Mouse (Mus musculus) limb, embryonic 12.5 days (tissue): Measurements from ENCODE around the gene Exoc3l. TPM values are rescaled to one million over a fixed set of nuclear protein-coding genes. Genes with fewer than 3 reads are reported as not detected.

Source experiments
- ATAC-seq: fragments of 200-750 bp; cut with Nextera tagmentation; 2 replicates; pipeline ENCODE4 v1.8.0; 2017; ENCODE audit warnings: low read depth, moderate TSS enrichment; ENCODE audit not compliant: insufficient number of reproducible peaks, insufficient read depth, low FRiP score, low TSS enrichment
- H3K27ac ChIP-seq: fragments of 300-500 bp; sonication (generic); 2 replicates; pipeline ENCODE4 v1.5.1; 2016; ENCODE audit warnings: mild to moderate bottlenecking, moderate library complexity
- H3K27me3 ChIP-seq: fragments of 300-500 bp; sonication (generic); 2 replicates; pipeline ENCODE4 v1.6.1; 2016; ENCODE audit warnings: mild to moderate bottlenecking, moderate library complexity
- H3K36me3 ChIP-seq: fragments of 300-500 bp; sonication (generic); 2 replicates; pipeline ENCODE4 v1.6.1; 2016; ENCODE audit warnings: mild to moderate bottlenecking, moderate library complexity
- H3K4me1 ChIP-seq: fragments of 300-500 bp; sonication (generic); replicated peaks from 2 replicates; pipeline ENCODE4 v1.6.1; 2016
- H3K4me2 ChIP-seq: fragments of 300-500 bp; sonication (generic); 2 replicates; pipeline ENCODE4 v1.6.1; 2016; ENCODE audit warnings: mild to moderate bottlenecking, moderate library complexity
- H3K4me3 ChIP-seq: fragments of 300-500 bp; sonication (generic); replicated peaks from 2 replicates; pipeline ENCODE4 v1.5.1; 2016; ENCODE audit warnings: mild to moderate bottlenecking
- H3K9ac ChIP-seq: fragments of 300-500 bp; sonication (generic); replicated peaks from 2 replicates; pipeline ENCODE4 v1.6.1; 2016; ENCODE audit warnings: mild to moderate bottlenecking, moderate library complexity
- H3K9me3 ChIP-seq: fragments of 300-500 bp; sonication (generic); 2 replicates; pipeline ENCODE4 v1.6.1; 2016; ENCODE audit warnings: mild to moderate bottlenecking, moderate library complexity
- WGBS: fragments of 180-500 bp; shearing (Covaris S2); methylation state at CpG from one replicate; pipeline ENCODE4 v1.1.7; 2016; 5-methylcytosine and 5-hydroxymethylcytosine counted together
- polyA plus RNA-seq: library from polyadenylated mRNA; unstranded; fragments of >200 nt; fragmentation: Nextera tagmentation; extraction: Ambion mirVana; gene quantifications from 2 replicates; pipeline ENCODE4 v1.2.1, GENCODE M21; 2016

The Exoc3l gene
- polyA plus RNA-seq, 1 experiment from 2014 or later: 10.0 TPM

DNA sequence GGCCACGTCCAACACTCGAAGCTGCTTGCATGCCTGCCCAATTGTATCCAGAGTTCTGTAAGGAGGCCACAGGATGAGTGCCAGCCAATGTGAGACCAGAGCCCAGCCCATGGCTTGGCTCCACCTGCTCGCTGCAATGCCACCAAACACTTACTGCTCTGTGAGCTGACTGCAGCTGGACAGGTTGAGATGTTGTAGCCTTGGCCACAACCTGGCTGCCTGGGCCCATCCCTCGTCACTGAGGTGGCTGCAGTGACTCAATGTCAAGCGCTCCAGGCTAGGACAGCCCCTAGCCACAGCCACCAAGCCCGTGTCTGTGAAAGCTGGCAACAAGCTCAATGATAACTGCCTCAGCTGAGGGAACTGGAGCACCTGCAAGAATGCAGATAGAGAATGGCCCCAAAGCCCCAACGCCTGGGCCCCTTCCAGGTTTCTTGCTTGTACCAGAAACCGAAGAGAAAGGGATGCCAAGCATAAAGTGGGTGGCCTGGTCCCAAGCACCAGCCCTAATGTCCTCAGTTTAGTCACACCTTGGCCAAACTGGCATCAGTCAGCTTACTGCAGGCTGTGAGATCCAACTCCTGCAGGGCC, 17.1 kb upstream of the Exoc3l start:
- Histone ChIP-seq H3K4me3 (no peak overlapping the region), H3K36me3 (peaks cover 96% of the 10 kb centered on the region), H3K9me3 (no peaks in the 10 kb centered on the region), H3K4me1 (no peaks in the 10 kb centered on the region), H3K27me3 (no peaks in the 10 kb centered on the region), H3K27ac (no peak overlapping the region), H3K9ac (no peak overlapping the region), H3K4me2 (no peak overlapping the region)
- 89% methylated on average over 8 of the region's 8 CpGs for WGBS
- ATAC-seq: no peak

DNA sequence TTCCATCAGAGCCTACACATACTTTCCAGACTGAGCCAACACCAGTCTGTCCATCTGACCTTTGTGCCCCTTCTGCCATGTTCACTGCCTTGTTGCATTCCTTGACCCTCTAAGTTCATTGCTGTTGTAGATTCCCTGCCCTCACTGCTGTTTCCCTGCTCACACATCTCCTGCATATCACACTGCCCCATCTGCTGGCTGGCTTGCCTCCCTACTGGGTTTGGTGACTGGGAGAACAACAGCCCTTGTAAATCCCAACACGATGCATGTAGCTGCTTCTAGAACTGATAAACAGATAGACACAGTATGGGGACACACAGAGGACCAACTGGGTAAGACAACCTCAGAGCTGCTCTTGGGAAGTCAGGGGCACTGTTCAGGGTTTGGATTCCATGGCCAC, 15.8 kb upstream of the Exoc3l start:
- H3K9me3 ChIP-seq: no peaks in the 10 kb centered on the region
- peaks cover 98% of the 10 kb centered on the region for H3K36me3 ChIP-seq
- no peak overlapping the region for H3K4me2 ChIP-seq
- no peak overlapping the region for H3K27ac ChIP-seq
- H3K27me3 ChIP-seq: no peaks in the 10 kb centered on the region
- no peak overlapping the region for H3K4me3 ChIP-seq
- H3K9ac ChIP-seq: no peak overlapping the region
- 86% methylated on average over 1 of the region's 1 CpGs for WGBS
- ATAC-seq: no peak
- no peaks in the 10 kb centered on the region for H3K4me1 ChIP-seq

DNA sequence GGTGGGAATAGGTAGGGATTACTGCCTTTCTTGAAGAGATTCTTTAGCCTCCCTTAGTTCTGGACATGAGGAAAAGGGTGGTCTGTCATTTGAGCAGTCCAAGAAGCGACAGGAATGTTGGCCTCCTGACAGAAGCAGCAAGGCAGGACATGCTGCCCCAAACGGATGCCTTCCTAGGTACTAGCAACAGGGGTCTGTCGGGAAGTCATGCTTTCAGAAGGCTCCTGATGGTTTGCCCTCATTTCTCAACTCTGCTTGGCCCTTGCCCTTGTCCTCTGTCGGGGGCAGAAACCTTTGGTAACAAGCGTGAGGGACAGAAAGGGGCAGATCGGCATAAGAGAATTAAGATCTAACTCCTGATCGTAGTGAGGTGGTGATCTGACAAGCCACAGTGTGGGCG, 14.2 kb upstream of the Exoc3l start:
- no peak for ATAC-seq
- H3K4me3 ChIP-seq: no peak overlapping the region
- H3K9ac ChIP-seq: no peak overlapping the region
- H3K27ac ChIP-seq: no peak overlapping the region
- H3K36me3 ChIP-seq: peaks cover 83% of the 10 kb centered on the region
- peaks cover 15% of the 10 kb centered on the region for H3K4me1 ChIP-seq
- no peaks in the 10 kb centered on the region for H3K9me3 ChIP-seq
- no peak overlapping the region for H3K4me2 ChIP-seq
- H3K27me3 ChIP-seq: no peaks in the 10 kb centered on the region
- 85% methylated on average over 8 of the region's 8 CpGs for WGBS

DNA sequence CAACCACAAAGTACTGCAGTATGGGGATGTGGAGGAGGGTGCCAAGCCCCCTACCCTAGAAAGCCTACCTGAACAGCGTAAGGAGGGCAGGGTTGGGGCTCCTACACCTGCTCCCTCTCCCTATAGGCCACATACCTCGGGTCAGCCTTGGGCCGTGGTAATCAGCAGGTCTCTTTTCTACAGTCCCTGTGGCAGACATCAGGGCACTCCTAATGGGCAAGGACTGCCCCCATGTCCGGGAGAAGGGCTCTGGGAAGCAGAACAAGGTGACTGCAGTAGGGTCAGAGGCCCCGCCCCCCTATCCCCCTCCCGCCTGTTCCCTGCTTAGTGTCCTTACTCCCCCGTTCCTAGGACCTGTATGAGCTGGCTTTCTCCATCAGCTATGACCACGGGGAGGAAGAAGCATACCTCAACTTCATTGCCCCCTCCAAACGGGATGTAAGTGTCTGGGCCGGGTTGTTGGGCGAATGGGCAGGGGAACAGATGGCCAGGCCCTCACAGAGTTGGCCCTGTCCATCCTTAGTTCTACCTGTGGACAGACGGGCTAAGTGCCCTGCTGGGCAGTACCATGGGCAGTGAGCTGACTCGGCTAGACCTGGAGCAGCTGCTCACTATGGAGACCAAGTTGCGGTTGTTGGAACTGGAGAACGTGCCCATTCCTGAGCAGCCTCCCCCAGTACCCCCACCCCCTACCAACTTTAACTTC, 13.4 kb upstream of the Exoc3l start:
- no peak overlapping the region for H3K27ac ChIP-seq
- 81% methylated on average over 15 of the region's 15 CpGs for WGBS
- no peak overlapping the region for H3K4me2 ChIP-seq
- H3K4me3 ChIP-seq: no peak overlapping the region
- no peaks in the 10 kb centered on the region for H3K27me3 ChIP-seq
- no peak overlapping the region for H3K9ac ChIP-seq
- no peaks in the 10 kb centered on the region for H3K9me3 ChIP-seq
- H3K36me3 ChIP-seq: peaks cover 82% of the 10 kb centered on the region
- peaks cover 21% of the 10 kb centered on the region for H3K4me1 ChIP-seq
- ATAC-seq: no peak

DNA sequence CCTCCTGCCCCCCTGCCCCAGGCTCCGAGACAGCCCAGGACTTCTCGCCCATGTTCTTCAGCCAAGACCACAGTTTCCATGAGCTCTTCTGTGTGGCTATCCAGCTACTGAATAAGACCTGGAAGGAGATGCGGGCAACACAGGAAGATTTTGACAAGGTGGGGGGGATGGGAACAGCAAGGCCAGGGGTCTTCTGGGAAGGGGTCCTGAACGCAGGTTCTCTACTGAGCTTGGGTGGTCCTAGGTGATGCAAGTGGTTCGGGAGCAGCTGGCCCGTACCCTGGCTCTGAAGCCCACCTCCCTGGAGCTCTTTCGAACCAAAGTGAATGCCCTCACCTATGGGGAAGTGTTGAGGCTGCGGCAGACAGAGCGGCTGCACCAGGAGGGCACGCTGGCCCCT, 12.5 kb upstream of the Exoc3l start:
- Histone ChIP-seq H3K27me3 (no peaks in the 10 kb centered on the region), H3K9ac (no peak overlapping the region), H3K9me3 (no peaks in the 10 kb centered on the region), H3K4me2 (no peak overlapping the region), H3K36me3 (peaks cover 82% of the 10 kb centered on the region), H3K4me1 (peaks cover 21% of the 10 kb centered on the region), H3K4me3 (no peak overlapping the region), H3K27ac (no peak overlapping the region)
- 95% methylated on average over 10 of the region's 10 CpGs for WGBS
- ATAC-seq: no peak

DNA sequence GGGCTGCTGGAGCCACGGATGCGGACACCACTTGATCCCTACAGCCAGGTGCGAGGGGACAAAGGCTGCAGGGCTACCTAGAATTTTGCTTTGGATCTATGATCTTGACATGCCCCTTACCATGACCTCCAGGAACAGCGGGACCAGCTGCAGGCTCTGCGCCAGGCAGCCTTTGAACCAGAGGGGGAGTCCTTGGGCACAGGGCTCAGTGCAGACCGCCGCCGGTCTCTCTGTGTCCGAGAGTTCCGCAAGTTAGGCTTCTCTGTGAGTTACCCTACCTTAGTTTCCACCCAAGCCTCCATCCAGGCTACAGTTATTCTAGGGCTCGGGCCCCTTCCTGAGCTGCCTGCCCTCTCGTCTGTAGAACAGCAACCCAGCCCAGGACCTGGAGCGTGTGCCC, 11.8 kb upstream of the Exoc3l start:
- Histone ChIP-seq H3K4me2 (no peak overlapping the region), H3K36me3 (peaks cover 82% of the 10 kb centered on the region), H3K4me1 (peaks cover 21% of the 10 kb centered on the region), H3K9me3 (no peaks in the 10 kb centered on the region), H3K4me3 (no peak overlapping the region), H3K9ac (no peak overlapping the region), H3K27ac (no peak overlapping the region), H3K27me3 (no peaks in the 10 kb centered on the region)
- ATAC-seq: no peak
- WGBS: 96% methylated on average over 13 of the region's 13 CpGs

DNA sequence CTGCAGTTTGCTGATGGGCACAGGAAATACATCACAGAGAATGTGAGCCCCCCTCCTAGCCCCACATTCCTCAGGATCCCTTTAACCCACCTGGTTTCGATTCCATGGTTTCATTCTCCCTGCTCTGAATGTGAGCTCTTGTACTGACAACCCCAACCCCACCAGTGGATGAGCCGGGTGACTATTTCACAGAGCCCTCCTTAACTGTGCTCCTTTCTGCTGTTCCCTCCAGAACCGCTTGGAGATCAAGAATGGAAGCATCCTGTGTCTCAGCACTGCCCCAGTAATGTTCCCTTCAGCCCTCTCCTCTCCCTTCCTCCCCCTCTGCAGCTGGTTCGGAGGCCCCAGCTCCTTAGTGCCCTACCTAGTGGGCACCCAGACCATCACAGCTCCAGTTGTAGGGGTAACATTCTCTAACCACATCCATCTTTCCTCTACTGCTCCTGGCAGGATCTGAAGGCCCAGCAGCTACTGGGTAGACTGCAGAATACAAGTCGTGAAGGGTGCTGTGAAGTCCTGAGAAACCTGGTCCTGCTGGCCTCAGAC, 10.3 kb upstream of the Exoc3l start:
- 37% methylated on average over 5 of the region's 5 CpGs for WGBS
- peak; percentile 20; the same call in 1 of the 2 replicates for ATAC-seq
- peak overlapping the region; percentile 74 for H3K4me2 ChIP-seq
- H3K4me1 ChIP-seq: peaks cover 21% of the 10 kb centered on the region
- no peaks in the 10 kb centered on the region for H3K9me3 ChIP-seq
- H3K9ac ChIP-seq: peak overlapping the region; percentile 54
- H3K4me3 ChIP-seq: peak overlapping the region; percentile 38
- H3K27ac ChIP-seq: peak overlapping the region; percentile 62
- no peaks in the 10 kb centered on the region for H3K27me3 ChIP-seq
- peaks cover 82% of the 10 kb centered on the region for H3K36me3 ChIP-seq

DNA sequence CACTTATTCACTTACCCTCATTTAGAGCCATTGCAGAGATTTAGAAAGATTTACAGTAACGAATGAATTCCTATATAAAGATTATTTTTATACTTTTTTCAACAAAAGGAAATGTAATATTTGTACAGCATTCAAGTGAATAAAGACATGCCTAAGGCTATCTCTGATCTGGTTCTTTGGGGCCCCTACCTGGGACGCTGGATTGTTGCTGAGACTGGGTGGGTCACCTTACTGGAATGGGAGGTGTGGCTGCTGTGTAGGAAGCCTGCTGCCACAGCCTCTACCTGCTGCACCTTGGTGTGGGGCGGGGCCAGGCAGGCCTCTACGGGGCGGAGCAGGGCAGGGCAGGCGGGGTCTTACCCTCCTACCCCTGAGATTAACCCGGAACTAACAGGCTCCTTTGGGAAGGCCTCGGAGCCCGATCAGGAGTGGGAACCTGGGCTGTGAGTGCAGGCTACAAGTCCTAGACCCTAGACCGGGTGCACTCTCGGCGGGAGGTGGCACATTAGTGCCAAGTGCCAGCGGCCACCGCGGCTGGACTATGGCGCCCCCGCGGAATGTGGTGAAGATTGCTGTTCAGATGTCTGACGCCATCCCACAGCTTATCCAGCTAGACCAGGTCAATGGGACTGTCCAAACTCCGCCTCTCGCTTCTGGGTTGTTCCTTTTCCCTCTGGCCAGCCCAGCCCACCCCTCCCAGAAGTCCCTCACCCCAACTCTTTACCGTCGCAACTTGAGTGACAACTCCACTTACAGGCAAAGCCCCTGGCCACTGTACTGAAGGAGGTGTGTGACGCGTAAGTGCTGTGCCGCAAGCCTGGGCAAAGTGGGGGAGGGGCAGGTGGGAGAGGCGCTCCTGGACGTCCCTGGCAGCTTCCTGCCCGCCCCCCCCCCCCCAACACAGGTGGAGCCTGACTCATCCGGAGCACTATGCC, 9.6 kb upstream of the Exoc3l start, which contains the start of gene Elmo3:
Gene Elmo3 (plus strand): TSS at position 391 of the 935 bp plus-strand sequence.
- Histone ChIP-seq H3K9ac (peak within 1 kb of the TSS; percentile 54), H3K9me3 (no peaks in the 10 kb centered on the region), H3K27ac (peak within 1 kb of the TSS; percentile 62), H3K36me3 (peaks cover 84% of the 10 kb centered on the region), H3K4me3 (peak within 1 kb of the TSS; percentile 38), H3K4me2 (peak within 1 kb of the TSS; percentile 74), H3K4me1 (peaks cover 21% of the 10 kb centered on the region), H3K27me3 (no peaks in the 10 kb centered on the region)
- ATAC-seq: peak; percentile 73
- WGBS: 9% methylated on average over 30 of the region's 30 CpGs

DNA sequence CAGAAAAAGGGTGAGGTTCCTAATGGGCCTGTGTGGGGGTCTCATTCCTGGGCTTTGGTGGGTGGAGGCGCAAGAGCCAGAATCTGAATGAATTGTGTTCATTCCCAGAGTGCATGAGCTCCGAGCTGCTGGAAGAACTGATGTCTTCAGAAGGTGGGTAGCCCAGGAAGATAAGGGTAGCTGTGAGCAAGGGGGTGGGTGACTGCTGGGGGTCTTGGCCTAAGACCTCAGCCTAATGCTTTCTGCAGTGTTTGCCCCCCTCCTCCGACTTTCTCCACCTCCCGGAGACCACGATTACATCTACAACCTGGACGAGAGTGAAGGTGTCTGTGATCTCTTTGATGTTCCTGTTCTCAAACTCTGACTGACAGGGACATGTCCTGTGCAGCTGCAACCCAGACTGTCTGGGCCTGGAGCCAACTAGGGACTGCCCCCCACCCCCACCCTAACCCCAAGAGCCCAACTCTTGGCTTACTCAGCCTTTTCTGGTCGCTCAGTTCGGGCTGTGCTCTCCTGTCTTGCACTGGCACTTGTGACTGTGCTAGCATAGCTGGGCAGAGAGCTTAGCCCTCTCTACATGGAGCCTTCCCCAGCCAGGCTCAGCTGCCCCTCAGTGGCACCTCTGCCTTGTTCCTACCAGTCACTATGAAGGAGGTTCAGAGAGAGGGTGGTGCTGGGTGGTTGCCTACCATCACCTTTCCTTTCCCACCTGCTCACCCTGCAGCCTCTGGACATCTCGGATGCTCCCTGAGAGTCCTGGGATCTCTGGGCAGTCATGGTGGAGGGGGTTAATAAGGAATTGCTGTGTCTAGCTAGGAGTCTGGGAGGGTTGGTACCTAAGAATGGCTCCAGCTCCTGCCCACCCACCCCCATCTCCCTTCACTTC, 8.7 kb upstream of the Exoc3l start:
- Histone ChIP-seq H3K27ac (peak overlapping the region; percentile 56), H3K4me1 (peaks cover 21% of the 10 kb centered on the region), H3K27me3 (no peaks in the 10 kb centered on the region), H3K4me3 (no peak overlapping the region), H3K9ac (no peak overlapping the region), H3K4me2 (no peak overlapping the region), H3K9me3 (no peaks in the 10 kb centered on the region), H3K36me3 (peaks cover 84% of the 10 kb centered on the region)
- no peak for ATAC-seq
- WGBS: 69% methylated on average over 9 of the region's 9 CpGs

DNA sequence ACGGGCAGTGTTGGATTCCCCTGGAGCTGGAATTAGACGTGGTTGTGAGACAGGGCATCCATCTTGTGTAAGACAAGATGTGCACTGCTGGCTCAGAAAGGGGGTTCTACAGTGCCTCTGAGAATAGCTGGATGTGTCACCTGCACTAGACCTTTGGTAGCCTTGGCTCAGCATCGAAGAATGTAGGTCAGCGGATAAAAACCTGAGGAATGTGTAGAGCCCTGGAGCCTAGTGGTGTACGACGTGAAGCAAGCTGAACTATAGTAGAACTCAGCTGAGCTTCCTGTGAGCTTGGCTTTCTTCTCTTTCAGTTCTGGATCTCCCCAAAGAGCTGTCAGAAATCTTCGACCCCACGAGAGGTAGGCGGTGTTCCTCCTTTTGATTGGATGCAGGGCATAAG, 8.0 kb upstream of the Exoc3l start:
- no peak for ATAC-seq
- Histone ChIP-seq H3K9ac (no peak overlapping the region), H3K36me3 (peaks cover 83% of the 10 kb centered on the region), H3K4me3 (no peak overlapping the region), H3K4me2 (no peak overlapping the region), H3K27me3 (no peaks in the 10 kb centered on the region), H3K4me1 (peaks cover 25% of the 10 kb centered on the region), H3K9me3 (no peaks in the 10 kb centered on the region), H3K27ac (no peak overlapping the region)
- WGBS: 87% methylated on average over 9 of the region's 9 CpGs
